Mouse (Mus musculus) adrenal gland, postnatal 4 days (tissue): ENCODE results near the gene Erc2. TPM values are rescaled to one million over a fixed set of nuclear protein-coding genes. Genes with fewer than 3 reads are reported as not detected.

Experiments
- DNase-seq, 2 experiments: peaks; one replicate each; pipeline ENCODE4 v3.0.0; 2021 to 2022; ENCODE audit warnings: low spot score in 2 of 2, mixed read lengths in 2 of 2
- total RNA-seq, 2 experiments: library from RNA; stranded (reverse); gene quantifications; 2 replicates each; pipeline ENCODE4 v1.2.3; 2021

Erc2 gene
- total RNA-seq, 2 experiments from 2014 or later: 16.9 to 17.7 TPM

DNA sequence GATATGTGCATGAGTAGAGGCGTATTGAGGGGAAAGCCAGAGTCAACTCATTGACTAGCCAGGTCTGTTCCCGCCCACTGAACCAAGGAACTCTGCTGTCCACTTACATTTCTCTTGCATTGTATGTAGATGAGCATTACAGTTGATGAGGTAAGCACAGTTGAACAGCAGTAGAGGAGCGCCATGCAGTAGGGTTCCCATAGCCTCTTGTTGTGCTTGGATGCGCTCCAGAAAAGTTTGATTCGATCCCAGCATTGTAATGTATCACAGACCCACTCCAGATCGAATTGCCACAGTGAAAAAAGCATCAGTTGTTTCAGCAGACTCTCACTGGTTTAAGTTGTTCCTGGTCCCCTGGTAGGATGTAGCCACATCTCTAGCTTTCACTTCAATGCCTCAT is 656.7 kb downstream of the Erc2 start:
- no peak for DNase-seq

DNA sequence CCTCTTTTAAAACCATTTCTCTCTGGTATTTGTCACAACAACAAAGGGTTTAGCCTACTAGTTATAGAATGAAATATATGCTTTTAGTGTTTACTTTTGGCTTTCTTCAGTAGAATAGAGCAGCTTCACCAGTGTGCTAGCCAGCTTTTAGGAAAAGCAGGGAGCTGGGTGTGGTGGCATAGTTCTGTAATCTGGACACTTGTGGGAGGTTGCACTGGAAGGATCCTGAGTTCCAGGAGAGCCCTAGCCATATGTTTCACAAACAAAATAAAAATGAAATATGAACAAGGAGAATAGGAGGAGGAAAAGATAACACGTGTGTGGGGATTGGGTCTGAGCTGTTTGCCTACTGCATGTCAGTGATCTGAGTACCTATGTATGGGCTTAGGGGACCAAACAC is 658.1 kb downstream of the Erc2 start:
- no peak for DNase-seq

DNA sequence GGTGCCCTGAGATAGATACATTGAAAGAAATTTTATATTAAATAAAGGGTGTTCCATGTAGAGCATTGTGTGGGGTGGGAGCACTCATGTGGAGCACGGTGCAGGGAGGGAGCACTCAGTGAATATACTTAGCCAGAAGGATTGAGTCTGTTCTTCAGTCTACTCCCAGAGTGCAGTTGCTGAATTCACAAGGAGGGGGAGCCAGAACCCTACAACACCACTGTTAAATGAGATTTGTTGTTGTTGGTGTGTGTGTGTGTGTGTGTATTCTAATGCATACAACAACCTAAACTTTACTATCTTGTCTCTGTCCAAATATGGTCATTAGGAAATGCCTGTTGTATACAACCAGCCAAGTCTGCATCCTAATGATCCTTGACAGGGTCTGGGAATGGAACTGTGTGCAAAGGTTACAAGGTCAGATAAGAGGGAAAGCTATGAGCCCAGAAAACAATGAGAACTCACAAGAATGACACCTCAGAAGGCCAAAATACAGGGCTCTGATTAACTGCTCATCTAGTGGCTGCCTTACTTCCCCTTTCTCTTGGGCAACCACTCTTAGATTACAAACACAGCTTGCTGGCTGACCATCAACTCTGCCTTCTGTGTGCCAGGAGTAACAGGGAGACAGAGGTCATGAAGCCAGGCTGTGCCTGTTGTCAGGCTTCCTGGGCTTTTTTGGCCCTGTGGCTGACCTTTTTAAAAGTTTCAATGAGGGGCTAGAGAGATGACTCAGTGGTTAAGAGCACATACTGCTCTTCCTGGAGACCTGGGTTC is 661.3 kb downstream of the Erc2 start:
- DNase-seq: no peak

DNA sequence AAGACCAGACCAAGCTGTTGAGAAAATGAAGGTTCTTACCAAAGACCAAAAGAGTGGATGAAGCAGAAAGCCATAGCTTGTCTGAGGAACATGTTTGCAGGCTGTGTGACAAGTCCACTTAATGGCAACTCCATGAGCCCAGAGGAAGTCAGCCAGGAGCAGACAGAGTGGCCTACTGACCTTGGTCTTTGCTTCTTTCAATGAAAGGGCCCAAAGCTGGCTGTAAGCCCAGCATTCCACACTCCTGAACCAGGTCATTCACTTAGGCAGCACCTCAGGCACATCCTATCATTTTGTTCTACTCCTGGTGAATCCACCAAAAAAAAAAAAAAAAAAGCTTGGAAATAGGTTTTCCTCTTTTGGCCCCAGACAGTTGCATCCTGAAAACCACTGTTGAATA is 664.3 kb downstream of the Erc2 start:
- no peak for DNase-seq

DNA sequence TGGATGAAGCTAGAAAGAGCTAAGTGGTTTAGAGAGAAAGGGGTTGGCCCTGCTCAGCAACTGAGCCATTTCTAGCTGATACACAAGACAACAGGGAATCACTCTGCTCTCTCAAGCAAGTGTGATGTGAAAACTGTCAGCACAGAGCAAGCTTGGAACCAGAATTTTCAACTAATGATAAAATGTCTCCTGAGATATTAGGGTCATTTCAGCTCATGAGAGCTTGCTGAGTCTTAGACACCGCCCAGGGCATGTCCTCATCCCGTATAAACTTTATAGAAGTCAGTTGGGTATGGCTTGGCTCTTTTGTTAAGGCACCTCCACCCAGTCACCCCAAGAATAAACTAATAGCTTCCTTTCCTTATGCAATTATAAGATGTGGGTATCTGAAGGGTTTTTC is 666.0 kb downstream of the Erc2 start:
- no peak for DNase-seq

DNA sequence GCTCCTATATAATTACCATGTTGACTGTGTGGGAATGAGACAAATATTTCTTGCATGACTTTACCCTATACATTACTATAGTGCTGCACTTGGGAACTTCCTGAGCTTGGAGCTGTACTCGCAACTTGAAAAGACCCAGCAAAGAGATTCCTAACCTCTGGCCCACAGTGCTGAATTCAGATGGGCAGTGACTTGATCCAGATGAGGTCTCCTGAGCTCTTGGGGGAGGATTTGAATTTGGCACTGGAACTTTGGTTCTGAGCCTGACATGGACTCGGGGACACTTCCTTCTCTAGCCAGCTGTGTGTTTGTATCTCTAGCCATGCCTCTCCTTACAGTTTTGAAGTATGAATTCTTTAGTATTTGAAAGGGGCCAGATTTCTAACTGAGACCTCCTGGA is 666.7 kb downstream of the Erc2 start:
- DNase-seq: no peak

DNA sequence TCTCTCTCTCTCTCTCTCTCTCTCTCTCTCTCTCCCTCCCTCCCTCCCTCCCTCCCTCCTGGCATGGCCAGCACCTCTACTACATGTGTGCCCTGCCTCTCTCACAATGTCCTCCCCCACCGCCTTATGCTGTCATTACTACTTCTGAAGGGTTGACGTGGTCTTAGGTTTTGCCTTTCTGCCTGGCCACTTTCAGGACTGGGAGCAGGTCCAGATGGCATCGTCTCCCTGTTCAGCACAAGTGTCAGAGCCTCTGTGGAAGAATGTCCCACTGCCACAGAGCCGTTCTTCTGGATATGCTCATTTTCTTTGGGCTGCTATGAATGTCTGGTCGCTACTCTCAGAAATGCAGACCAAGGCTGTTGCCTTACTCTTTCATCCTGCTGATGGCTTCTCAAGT is 671.7 kb downstream of the Erc2 start:
- no peak for DNase-seq

DNA sequence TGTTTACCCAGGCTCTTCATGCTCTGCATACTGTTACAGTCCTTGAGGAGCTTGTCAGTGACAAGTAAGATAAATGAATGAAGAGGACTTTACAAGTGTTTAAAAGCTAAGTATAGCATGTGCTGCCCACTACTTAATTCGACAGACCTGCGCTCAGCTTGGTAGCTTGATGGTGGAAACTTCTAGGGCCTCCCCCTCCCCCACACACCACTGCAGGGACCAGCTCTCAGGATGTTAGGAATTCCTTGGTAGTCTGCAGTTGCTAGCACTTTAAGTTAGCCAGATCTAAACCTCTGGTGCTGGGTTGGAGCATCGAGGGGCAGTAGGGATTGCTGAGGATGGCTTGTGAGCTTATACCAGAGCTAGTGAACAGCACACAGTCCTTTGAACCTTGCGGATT is 672.9 kb downstream of the Erc2 start:
- DNase-seq: no peak

DNA sequence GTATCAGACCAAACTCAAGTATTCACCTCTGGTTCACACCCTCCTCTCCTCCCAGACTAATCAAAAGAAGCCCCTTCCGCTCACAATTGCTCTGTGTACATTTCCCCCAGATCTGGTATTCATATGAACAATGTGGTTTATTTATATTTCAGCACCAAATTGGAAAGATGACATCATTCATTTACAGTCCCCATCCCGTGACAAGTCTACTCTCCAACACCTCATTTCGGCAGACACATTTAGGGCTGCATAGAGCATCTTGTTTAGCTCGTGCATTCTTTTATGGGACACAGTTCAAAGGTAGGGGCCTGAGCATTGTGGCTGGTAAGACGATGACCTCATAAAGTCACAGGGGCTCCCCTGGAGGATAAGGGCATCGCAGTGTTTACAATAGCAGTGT is 677.9 kb downstream of the Erc2 start:
- no peak for DNase-seq

DNA sequence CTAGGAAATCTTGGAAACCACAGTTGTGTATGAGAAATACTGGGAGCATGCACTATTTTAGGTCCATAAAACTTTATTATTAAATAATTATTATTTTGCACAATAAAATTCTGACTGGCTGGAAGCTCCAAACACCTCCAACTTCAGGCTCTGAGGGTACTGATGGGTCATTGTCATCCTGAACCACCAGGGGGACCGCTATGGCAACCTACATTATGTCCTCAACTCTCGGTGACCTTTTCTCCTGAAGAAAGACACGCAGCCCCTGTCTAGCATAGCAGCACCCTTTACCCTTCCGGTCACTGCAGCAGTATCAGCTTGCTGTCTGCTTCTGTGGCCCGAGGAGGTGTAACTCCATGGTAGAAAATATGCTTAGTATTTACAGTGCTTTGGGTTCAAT is 679.0 kb downstream of the Erc2 start:
- DNase-seq: no peak

DNA sequence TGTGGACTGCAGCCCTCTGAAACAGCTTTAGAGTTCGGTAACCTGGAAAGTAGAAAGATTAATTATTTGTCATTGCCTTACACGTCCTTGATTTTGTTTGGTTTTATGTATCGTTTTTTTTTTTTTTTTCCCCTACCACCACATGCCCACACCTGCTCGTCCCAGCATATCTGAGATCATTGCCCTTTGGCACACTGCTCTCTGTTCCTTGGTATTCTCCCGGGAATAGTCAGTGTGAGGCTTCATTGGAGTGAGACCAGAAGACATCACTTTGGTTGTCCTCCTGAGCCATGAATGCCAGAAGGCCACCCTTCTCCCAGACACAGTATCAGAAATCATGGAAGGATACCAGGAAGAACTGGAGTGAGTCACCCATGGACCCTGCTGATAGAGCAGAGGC is 681.9 kb downstream of the Erc2 start:
- DNase-seq: no peak

DNA sequence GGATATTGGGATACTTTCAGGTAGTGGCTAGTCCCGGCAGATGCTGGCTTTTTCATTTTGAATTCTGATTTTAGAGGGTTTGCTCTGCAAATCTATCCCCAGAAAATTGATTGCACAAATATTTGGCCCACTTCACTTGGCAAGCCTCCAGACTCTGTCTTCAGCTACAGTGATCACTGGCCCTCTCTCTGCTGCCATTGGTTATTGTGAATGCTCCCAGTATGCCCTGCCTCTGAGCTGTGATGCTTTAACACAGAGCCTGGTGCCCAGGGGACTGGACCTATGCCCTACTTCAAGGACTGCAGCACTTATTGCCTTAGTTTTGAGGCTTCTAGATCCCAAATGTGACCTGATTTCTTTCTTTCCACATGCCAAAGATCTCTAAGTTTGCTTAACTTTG is 686.4 kb downstream of the Erc2 start:
- no peak for DNase-seq

DNA sequence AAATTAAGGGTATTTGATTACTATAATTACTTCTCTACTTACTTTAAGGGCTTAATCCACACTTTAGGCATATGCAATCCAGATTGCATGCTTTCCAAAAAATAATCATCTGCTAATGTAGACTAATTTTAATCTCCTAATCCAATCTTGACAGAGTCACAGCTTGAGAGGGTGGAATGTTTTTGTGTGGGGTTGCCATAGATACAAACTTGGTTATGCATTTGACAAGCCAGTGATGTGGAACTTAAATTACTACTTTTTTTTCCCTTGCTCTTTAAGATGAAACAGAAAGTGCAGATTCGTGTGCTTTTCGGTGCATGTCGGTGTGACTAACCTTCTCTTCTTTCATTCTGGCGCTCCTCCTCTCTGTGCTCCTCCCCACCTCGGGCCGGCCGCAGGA is 694.6 kb downstream of the Erc2 start:
- DNase-seq: no peak

DNA sequence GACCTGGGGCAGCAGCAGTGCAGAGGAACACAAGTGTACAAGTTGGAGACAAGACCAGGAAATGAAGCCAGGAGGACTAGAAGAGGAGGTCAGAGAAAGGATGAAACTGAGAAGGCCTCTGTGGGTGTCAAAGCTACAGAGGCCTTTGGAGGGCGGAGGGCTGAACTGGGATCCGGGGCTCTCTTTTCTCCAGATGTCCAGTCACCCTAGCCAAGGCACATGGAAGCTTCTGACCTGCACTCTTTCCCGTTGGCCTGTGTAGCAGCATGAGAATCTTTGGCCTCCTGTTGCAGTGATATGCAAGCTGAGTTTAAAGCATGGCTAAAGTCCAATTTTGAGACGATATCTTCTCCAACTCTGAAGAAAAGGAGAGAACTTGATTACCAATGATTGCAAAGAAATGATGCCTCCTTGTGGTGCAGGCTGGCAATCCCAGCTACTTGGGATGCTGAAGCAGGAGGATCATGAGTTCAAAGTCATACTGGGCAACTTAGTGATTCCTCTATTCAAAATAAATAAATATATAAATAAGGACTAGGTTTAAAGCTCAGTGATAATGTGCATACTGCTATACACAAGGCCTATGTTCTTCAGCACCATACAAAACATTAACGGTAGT is 699.8 kb downstream of the Erc2 start:
- DNase-seq: no peak

DNA sequence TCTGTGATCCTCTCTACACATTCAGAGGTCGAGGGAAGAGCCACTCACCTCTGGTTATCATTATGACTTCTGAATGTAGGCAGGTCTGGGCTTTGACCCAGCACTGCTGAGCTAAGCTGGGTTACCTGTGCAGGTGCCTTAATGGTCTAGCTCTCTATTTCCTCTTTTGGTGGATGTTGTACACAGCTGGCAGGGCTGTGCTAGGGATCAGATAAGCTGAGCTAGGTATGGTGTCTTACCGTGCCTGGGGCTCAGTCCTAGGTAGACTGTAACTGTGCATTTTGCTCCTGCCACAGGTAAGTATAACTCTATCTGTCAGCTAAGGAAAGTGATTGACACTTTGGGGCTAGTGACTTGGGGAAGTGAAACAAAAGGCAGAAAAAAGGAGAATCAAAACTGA is 701.0 kb downstream of the Erc2 start:
- no peak for DNase-seq

DNA sequence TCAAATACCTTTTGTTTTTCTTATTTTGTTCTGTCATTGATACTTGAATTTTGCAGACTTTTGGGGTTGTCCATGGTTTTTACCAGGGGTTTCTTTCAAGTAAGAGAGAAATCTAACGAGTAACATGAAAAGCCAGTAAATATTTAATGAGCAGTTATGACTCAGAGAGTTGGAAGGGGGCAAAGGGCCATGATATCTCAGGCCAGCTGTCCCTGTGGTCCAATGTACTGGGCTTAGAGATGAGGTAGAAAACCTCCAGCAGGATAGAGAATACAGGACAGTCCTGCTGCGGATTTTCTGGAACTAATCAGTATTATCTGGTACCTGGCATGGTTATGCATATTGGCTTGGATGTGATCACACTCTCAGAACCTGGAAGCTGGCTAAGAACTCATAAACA is 701.5 kb downstream of the Erc2 start:
- DNase-seq: no peak

DNA sequence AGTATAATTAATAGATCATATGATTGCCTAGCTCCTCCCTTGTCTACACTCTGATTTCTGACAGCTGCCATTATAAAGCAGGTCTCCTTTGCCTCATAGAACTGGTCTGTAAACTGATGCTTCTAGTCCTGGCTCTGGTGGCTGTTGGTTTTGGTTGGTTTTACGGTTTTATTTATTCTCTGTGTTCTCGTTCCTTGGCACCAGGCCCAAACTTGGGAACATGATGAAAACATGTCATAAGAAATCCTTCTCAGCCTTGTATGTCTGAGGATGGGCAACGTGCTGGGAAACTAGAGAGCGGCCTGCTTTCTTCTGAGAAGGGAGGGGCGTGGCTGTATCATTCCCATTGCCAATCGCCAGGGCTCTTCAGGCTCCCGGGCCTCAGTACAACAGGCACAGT is 704.2 kb downstream of the Erc2 start:
- DNase-seq: no peak

DNA sequence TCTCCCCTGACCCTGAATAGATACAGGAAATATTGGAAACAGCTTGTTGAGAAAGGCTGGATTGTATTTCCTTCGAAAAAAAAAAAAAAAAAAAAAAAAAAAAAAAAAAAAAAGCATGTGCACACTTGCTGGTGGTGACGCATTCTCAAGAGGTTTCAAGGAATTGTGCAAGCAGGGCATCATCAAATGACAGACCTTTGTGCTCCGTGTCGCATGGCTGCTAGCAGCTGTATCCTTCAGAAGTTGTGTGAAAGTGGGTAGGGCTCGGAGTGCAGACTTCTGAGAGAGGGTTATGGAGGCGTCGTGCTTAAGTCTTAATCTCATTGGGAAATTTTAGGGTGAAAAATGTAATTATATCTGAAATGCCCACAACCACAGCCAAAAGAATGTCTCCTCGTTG is 706.3 kb downstream of the Erc2 start:
- DNase-seq: no peak

DNA sequence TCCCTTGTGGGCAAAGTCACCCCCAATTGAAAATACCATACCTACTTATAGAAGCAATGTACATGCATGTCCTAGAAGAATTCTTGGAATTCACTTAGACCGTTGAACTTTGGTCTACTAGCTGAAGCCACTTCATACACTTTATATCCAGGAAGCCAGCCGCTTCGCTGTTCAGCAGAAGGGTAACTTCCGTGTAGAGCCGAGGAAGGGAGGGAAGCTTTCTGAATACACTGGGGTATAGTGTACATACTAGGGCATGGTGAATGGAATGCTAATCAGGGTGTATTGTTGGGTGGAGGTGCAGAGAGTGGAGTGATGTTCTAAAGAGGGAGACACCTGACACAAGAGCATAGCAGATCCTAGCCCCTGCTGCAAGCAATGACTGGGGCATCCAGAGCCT is 708.9 kb downstream of the Erc2 start:
- DNase-seq: no peak

DNA sequence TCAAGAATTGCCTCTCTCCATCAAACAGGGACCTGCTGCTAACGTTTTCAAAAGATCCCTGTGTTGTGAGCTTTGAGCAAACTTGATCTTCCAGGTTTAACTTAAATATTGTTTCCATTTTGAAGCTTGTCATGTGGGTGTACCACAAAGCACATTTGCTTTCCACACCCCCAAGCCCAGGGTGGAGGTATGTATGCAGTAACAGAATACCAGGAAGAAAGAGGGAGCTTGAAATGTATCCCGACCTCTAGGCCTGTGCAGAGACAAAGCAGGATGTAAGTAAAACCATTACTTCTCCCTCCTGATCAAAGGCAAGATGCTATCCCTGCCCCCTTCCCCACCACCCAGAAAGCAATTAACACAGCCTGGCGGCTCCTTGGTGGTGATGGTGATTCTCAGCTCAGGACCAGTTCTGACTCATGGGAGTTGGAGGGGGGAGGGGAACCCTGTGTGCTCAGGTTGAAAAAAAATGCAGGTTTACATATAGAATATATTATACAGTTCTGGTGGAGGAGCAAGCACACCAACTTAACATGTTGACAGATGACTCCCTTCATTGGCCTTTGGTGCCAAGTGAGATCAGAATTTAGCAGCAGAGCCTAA is 710.2 kb downstream of the Erc2 start:
- DNase-seq: no peak

DNA sequence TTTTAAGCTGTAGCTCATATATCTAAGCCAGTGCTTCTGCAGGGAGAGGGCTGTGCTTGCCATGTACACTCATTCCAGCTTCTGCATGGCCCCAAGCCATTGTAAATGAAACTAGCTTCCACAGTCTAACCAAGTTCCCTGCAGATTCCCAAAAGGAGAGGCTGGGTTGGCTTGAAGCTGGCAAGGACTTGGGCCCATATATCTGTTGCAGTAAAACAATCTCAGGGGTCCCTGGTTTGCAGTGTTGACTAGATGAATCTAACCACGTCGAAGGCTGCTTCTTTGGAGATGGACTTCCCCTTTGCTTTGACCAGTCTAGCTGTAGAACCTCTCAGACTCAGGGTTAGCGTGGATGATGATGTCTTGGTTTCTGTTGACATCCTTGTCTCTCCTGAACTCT is 716.9 kb downstream of the Erc2 start:
- no peak for DNase-seq

DNA sequence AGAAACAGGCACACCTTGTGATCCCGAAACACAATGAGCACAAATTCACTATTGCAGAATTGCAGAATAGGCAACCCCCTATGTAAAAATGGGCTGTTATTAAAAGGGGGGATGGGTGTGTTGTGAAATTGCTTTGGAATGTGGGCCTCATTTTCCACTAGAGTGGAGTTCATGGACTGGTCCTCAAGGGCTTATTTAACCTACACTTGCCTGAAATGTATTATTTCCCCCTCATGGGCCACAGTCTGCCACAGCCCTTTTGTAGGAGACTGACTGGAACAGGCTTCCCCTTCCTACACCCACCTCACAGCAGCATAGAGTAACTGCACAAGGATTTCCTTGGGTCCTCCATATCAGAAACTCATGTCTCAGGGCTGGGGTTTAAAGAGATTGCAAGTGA is 726.9 kb downstream of the Erc2 start:
- DNase-seq: no peak

DNA sequence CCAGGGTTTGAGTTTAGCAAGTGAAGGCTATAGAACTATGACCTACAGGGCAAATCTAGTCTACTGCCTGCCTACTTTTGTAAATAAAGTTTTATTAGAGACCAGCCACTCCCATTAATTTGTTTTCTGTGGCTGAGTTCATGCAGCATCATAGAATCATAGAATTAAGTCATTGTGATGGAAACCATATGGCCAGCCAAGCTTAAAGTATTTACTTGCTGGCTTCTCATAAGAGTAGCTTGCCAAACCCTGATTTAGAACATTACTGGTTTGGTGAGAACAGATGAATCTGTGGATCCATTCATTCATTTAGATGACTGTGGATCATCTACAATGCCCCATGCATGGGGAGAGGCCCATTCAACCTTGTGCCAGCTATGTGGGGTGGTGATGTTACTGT is 733.8 kb downstream of the Erc2 start:
- DNase-seq: no peak
